Mouse (Mus musculus): ENCODE measurements around the gene Cdk5rap2.

DNA sequence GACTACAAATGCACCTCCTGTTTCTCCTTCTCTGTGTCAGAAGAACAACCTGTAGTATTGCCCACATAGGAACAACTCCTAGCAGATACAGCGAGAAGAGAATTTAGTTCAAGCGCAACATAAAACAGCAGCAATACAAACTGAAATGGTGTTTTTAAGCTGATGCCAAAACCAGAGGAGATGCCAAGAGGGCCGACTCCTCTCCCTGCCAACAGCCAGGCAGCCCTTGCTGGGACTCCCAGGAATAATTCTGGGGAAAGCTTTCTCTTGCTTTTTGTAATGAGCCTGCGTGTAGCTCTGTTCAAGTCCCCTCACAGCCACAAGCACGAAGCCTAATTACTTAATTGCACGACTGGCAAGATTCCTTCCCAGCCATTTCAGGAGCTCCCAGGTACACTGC lies 120.9 kb downstream of the Cdk5rap2 start:
- no peak for TF ChIP-seq CTCF (IDR thresholded peaks at IDR 0.05; ENCODE audit: low read depth)
- TF ChIP-seq EP300 (IDR thresholded peaks at IDR 0.05; ENCODE audit: low read depth) = no peak
